Mouse (Mus musculus) embryonic facial prominence, embryonic 12.5 days (tissue): Measurements from ENCODE around the gene Chmp2b. TPM values are rescaled to one million over a fixed set of nuclear protein-coding genes. Genes with fewer than 3 reads are reported as not detected.

Experiments
- ATAC-seq: fragments of 200-750 bp; cut with Nextera tagmentation; 2 replicates; pipeline ENCODE4 v1.8.0; 2017; ENCODE audit not compliant: insufficient number of reproducible peaks, insufficient read depth, low FRiP score, low TSS enrichment
- H3K27ac ChIP-seq: fragments of 300-500 bp; sonication (generic); 2 replicates; pipeline ENCODE4 v1.5.1; 2016; ENCODE audit warnings: mild to moderate bottlenecking
- H3K27me3 ChIP-seq: fragments of 300-500 bp; sonication (generic); 2 replicates; pipeline ENCODE4 v1.6.1; 2016; ENCODE audit warnings: mild to moderate bottlenecking, moderate library complexity
- H3K36me3 ChIP-seq: fragments of 300-500 bp; sonication (generic); 2 replicates; pipeline ENCODE4 v1.6.1; 2016; ENCODE audit warnings: mild to moderate bottlenecking
- H3K4me1 ChIP-seq: fragments of 300-500 bp; sonication (generic); 2 replicates; pipeline ENCODE4 v1.6.1; 2016
- H3K4me2 ChIP-seq: fragments of 300-500 bp; sonication (generic); replicated peaks from 2 replicates; pipeline ENCODE4 v1.6.1; 2016; ENCODE audit warnings: mild to moderate bottlenecking, moderate library complexity
- H3K4me3 ChIP-seq: fragments of 300-500 bp; sonication (generic); 2 replicates; pipeline ENCODE4 v1.5.1; 2016; ENCODE audit warnings: mild to moderate bottlenecking
- H3K9ac ChIP-seq: fragments of 300-500 bp; sonication (generic); 2 replicates; pipeline ENCODE4 v1.6.1; 2016; ENCODE audit warnings: mild to moderate bottlenecking, moderate library complexity
- H3K9me3 ChIP-seq: fragments of 300-500 bp; sonication (generic); 2 replicates; pipeline ENCODE4 v1.6.1; 2016; ENCODE audit warnings: mild to moderate bottlenecking, moderate library complexity
- WGBS: fragments of 180-500 bp; shearing (Covaris S2); methylation state at CpG from one replicate; pipeline ENCODE4 v1.1.7; 2016; 5-methylcytosine and 5-hydroxymethylcytosine counted together
- polyA plus RNA-seq: library from polyadenylated mRNA; unstranded; fragments of >200 nt; fragmentation: Nextera tagmentation; extraction: Ambion mirVana; gene quantifications from 2 replicates; pipeline ENCODE4 v1.2.1, GENCODE M21; 2016

The Chmp2b gene
- polyA plus RNA-seq, 1 experiment from 2014 or later = 114 TPM

DNA sequence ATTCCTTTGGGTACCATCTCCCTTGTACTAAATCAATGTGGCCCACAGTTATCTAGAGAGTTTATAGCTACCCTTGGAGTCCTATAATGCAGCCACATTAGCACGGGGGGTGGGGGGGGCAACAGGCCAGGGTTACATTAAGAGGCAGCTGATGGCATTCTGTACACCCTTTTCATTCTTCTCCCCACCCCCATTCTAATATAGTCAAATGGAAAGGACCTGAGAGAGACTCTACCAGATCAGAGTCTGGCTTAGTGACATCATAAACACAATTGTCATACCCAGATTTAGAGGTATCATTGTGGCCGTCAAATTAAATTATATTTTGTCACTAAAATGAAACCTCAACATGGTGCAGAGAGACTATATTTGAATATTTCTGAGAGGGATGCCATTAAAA, 36.5 kb downstream of the Chmp2b start:
- Histone ChIP-seq H3K4me2 (no peak overlapping the region), H3K4me1 (peaks cover 4% of the 10 kb centered on the region; the same call in 1 of the 2 replicates), H3K9me3 (no peaks in the 10 kb centered on the region), H3K36me3 (no peaks in the 10 kb centered on the region), H3K9ac (no peak overlapping the region), H3K27me3 (no peaks in the 10 kb centered on the region), H3K4me3 (no peak overlapping the region), H3K27ac (no peak overlapping the region)
- 89% methylated on average over 2 of the region's 2 CpGs for WGBS
- no peak for ATAC-seq

GRCm38 (mm10) chr16:65520211-65520610, 42.3 kb downstream of the Chmp2b start, which contains the start of gene Pou1f1:
TSS of gene Pou1f1 (plus strand) at chr16:65520511.
- WGBS = 85% methylated on average over 6 of the region's 6 CpGs
- Histone ChIP-seq H3K36me3 (no peaks in the 10 kb centered on the region), H3K27me3 (no peaks in the 10 kb centered on the region), H3K27ac (no peak within 1 kb of the TSS), H3K4me2 (no peak within 1 kb of the TSS), H3K4me1 (no peaks in the 10 kb centered on the region), H3K4me3 (no peak within 1 kb of the TSS), H3K9me3 (no peaks in the 10 kb centered on the region), H3K9ac (no peak within 1 kb of the TSS)
- no peak for ATAC-seq

- no peak for ATAC-seq
- Histone ChIP-seq H3K4me3 (no peak overlapping the region), H3K27me3 (no peaks in the 10 kb centered on the region), H3K4me1 (0 out of 2 replicates have a peak, but pooled peaks cover 4% of the 10 kb centered on the region), H3K36me3 (no peaks in the 10 kb centered on the region), H3K9ac (no peak overlapping the region), H3K9me3 (no peaks in the 10 kb centered on the region), H3K4me2 (no peak overlapping the region), H3K27ac (no peak overlapping the region)
- 28% methylated on average over 7 of the region's 7 CpGs for WGBS
Observed at GRCm38 (mm10) chr16:65514223-65514622, 48.3 kb downstream of the Chmp2b start.

DNA sequence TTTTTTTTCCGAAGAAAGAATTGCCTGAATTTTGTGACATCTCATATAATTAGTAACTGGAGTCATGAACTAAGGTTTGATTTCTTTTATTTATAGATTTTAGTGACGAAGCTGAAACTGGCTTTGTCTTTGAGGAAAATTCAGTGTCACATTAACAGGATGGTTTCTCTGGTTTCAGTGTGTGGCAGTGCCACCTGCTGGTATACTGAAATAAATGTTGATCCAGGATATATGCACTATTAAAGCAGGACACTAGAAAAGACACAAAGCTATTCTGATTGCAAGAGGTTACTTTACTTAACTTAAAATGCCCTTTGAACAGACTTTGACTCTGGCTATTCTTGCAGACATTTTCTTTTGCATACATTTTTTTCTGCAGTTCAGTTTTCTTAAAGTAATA, 65.5 kb downstream of the Chmp2b start:
- WGBS = 43% methylated on average over 2 of the region's 2 CpGs
- Histone ChIP-seq H3K27me3 (no peaks in the 10 kb centered on the region), H3K4me3 (no peak overlapping the region), H3K4me2 (no peak overlapping the region), H3K9ac (no peak overlapping the region), H3K27ac (no peak overlapping the region), H3K36me3 (no peaks in the 10 kb centered on the region), H3K4me1 (no peaks in the 10 kb centered on the region), H3K9me3 (no peaks in the 10 kb centered on the region)
- ATAC-seq = no peak

DNA sequence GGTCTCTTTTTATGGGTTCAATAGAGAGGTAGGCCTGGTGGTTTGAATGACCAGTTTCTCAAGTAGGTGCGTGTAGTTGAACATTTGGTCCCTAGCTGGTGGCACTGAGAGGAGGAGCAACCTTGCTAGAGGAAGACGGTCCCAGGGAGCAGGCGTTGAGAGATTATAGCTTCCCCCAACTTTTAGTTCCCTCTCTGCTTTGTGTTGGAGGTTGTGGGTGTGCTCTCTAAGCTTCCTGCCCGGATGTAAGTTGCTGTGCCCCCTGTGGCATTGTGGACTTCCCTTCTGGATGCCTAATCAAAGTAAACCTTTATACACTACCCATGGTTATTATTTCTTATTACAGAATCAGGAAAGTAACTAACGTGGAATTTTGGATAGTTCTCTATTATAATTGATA, 66.5 kb downstream of the Chmp2b start:
- H3K4me2 ChIP-seq = no peak overlapping the region
- no peaks in the 10 kb centered on the region for H3K36me3 ChIP-seq
- H3K27ac ChIP-seq = no peak overlapping the region
- ATAC-seq = no peak
- H3K4me1 ChIP-seq = no peaks in the 10 kb centered on the region
- H3K27me3 ChIP-seq = no peaks in the 10 kb centered on the region
- H3K4me3 ChIP-seq = no peak overlapping the region
- no peak overlapping the region for H3K9ac ChIP-seq
- H3K9me3 ChIP-seq = no peaks in the 10 kb centered on the region
- WGBS = 80% methylated on average over 5 of the region's 5 CpGs

Other genes with a start within 250 kb of the Chmp2b start
- 0.10 TPM in 1 of 2 replicates, not detected in the other for gene Pou1f1, start 42.2 kb downstream of the Chmp2b start, polyA plus RNA-seq